Mouse (Mus musculus): ENCODE measurements around the gene Khdrbs2. TPM values are rescaled to one million over a fixed set of nuclear protein-coding genes. Genes with fewer than 3 reads are reported as not detected.
"Not testable (repeated sequence)": the region's sequence is repeated elsewhere in the genome, so short reads cannot be mapped to it uniquely, and the experiment has no call there.

The Khdrbs2 gene
- total RNA-seq, 2 experiments from 2014 or later: not detected

- TF ChIP-seq CTCF (IDR thresholded peaks at IDR 0.05): no peak
- H3K27ac ChIP-seq: no peak overlapping the region
- DNase-seq: no peak
- no peak overlapping the region for H3K4me3 ChIP-seq
- intact Hi-C loops (cut with DNase I): no loop called here
Measured at GRCm38 (mm10) chr1:32352076-32352475, 179.6 kb downstream of the Khdrbs2 start.

DNA sequence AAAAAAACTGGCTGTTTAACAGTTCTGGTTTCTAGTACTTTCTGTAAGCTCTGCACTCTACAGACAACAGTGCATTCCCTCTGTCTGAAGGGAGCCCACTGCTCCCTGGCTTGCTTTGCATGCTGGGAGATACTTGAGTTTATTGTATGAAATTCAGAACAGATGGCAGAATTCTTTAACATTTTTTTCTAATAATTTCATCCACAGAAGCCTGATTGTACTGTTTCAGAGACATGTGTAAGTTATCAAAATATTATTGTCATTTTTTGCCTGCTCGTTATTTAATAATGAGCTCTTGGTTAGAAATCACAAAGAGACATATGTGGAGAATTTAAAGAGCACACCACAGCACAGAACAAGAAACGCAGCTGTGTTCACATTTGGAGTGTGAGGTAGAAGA lies 191.0 kb downstream of the Khdrbs2 start:
- H3K27ac ChIP-seq: no peak overlapping the region
- DNase-seq: no peak
- no peak overlapping the region for H3K4me3 ChIP-seq
- no peak for TF ChIP-seq CTCF (IDR thresholded peaks at IDR 0.05)
- intact Hi-C loops (cut with DNase I): no loop called here

GRCm38 (mm10) chr1:32397553-32397952 lies 225.0 kb downstream of the Khdrbs2 start:
- DNase-seq: no peak

GRCm38 (mm10) chr1:32407651-32408050 lies 235.1 kb downstream of the Khdrbs2 start:
- intact Hi-C loops (cut with DNase I): no loop called here
- no peak overlapping the region for H3K4me3 ChIP-seq
- H3K27ac ChIP-seq: no peak overlapping the region
- no peak for TF ChIP-seq CTCF (IDR thresholded peaks at IDR 0.05)
- no peak for DNase-seq

More at GRCm38 (mm10) chr1:32397553-32397952, 225.0 kb downstream of the Khdrbs2 start:
- no peak for TF ChIP-seq CTCF (IDR thresholded peaks at IDR 0.05)
- intact Hi-C loops (cut with DNase I): no loop called here
- Histone ChIP-seq H3K4me3 (no peak overlapping the region), H3K27ac (no peak overlapping the region)

GRCm38 (mm10) chr1:32428410-32428809 lies 255.9 kb downstream of the Khdrbs2 start:
- Histone ChIP-seq H3K27ac (no peak overlapping the region), H3K4me3 (no peak overlapping the region)
- no peak for TF ChIP-seq CTCF (IDR thresholded peaks at IDR 0.05)
- DNase-seq: no peak
- intact Hi-C loops (cut with DNase I): no loop called here

DNA sequence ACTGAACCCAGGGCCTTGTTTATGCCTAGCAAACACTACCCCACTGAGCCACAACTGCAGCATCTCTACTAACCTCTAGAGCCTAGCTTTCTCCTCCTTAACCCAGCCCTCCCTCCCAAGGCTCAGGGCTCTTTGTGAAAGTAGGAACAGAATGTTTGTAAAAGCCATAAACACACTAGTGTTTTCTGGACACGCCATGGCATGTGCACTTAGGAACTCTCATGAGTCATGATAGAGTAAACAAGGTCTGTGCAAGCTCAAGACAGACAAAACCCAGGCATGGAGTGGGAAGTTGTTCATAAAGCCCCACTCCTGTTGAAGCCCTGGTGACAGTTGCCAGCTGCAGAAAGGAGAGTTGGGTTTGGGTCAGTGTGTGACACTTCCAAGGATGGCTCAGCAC lies 257.0 kb downstream of the Khdrbs2 start:
- Histone ChIP-seq H3K4me3 (no peak overlapping the region), H3K27ac (no peak overlapping the region)
- no peak for TF ChIP-seq CTCF (IDR thresholded peaks at IDR 0.05)
- DNase-seq: no peak
- intact Hi-C loops (cut with DNase I): no loop called here

DNA sequence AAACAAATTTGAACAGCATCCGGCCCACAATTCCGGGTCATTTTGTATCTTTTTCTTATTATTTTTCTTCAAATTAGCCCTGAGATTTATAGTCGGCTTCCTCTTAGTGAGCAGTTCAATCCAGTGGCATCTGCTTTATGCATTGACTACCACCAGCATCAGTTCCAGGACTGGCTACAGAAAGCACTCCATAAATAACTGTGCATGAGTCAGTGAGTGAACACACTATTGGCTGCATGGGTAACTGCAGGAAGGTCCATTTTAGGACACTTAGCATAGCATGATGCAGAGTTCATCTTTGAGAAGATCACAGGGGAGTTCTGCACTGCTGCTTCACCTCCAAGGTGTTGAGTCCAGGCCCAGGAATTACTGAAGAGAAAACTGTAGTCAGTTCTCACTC lies 258.0 kb downstream of the Khdrbs2 start:
- Histone ChIP-seq H3K4me3 (no peak overlapping the region), H3K27ac (no peak overlapping the region)
- TF ChIP-seq CTCF (IDR thresholded peaks at IDR 0.05): no peak
- intact Hi-C loops (cut with DNase I): no loop called here
- DNase-seq: no peak

- DNase-seq: no peak
- intact Hi-C loops (cut with DNase I): no loop called here
- H3K27ac ChIP-seq: no peak overlapping the region
- TF ChIP-seq CTCF (IDR thresholded peaks at IDR 0.05): no peak
- H3K4me3 ChIP-seq: no peak overlapping the region
Measured at GRCm38 (mm10) chr1:32433118-32433517, 260.6 kb downstream of the Khdrbs2 start.

DNA sequence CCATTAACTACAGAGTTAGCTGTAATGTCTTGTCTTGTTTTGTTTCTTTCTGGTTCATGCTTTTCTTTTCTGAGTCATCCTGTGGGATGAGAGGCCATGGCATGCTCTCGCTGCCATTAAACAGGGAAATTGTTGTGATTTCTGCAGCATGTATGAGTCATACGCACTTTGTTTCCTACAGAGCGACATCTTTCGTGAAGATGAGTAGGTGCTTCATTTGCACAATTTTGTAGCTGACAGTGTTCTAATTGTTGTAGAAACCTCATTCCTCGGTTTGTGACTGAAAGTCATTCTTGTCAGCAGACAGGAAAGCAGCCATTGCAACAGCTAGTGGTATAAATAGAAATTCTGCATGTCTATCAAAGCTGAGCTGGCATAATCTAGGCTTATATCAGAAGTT lies 271.4 kb downstream of the Khdrbs2 start:
- no peak for DNase-seq
- TF ChIP-seq CTCF (IDR thresholded peaks at IDR 0.05): no peak
- intact Hi-C loops (cut with DNase I): no loop called here
- H3K4me3 ChIP-seq: no peak overlapping the region
- H3K27ac ChIP-seq: no peak overlapping the region

GRCm38 (mm10) chr1:32463103-32463516 lies 290.6 kb downstream of the Khdrbs2 start:
- no peak for DNase-seq
- no peak overlapping the region for H3K4me3 ChIP-seq
- intact Hi-C loops (cut with DNase I): no loop called here
- TF ChIP-seq CTCF (IDR thresholded peaks at IDR 0.05): no peak
- no peak overlapping the region for H3K27ac ChIP-seq

DNA sequence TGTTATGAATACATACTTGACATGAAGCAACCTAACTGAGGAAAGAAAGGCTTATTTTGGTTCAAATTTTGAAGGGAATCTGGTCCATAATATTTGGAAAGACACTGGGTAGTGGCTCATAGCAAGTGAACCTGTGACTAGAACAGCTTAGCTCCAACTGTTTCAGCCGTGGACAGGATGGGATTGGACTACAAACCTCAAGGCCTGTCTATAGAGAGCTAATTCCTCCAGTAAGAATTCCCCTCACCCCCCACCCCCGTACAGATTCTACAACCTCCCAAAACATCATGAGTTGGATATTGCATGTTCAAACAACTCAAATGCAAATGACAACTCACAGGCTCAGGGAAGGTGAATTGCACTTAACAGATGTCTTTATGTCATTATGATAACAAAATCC lies 298.5 kb downstream of the Khdrbs2 start:
- intact Hi-C loops (cut with DNase I): no loop called here
- Histone ChIP-seq H3K4me3 (no peak overlapping the region), H3K27ac (no peak overlapping the region)
- TF ChIP-seq CTCF (IDR thresholded peaks at IDR 0.05): no peak
- no peak for DNase-seq

- no peak for DNase-seq
- no peak for TF ChIP-seq CTCF (IDR thresholded peaks at IDR 0.05)
- no peak overlapping the region for H3K27ac ChIP-seq
- intact Hi-C loops (cut with DNase I): no loop called here
- H3K4me3 ChIP-seq: no peak overlapping the region
Measured at GRCm38 (mm10) chr1:32471502-32472214, 299.1 kb downstream of the Khdrbs2 start.

DNA sequence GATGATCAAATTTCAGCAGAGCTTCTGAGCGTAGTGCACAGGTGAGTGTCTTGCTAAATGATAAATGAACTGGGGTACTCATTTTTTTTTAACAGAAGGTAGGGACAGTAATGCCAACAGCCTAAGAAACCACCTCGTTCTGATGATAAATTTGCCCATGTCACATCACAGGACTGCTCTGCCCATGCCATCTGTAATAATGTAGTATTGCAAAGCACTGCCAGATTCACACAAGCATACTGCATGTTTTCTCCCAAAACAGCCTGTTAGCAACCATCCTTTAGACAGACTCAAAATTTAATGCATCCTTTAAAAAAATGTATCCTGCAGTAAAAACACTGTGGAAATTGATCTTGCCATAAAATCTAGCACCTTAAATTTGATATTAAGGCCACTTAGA lies 315.4 kb downstream of the Khdrbs2 start:
- H3K4me3 ChIP-seq: no peak overlapping the region
- no peak overlapping the region for H3K27ac ChIP-seq
- no peak for TF ChIP-seq CTCF (IDR thresholded peaks at IDR 0.05)
- DNase-seq: no peak
- intact Hi-C loops (cut with DNase I): no loop called here

DNA sequence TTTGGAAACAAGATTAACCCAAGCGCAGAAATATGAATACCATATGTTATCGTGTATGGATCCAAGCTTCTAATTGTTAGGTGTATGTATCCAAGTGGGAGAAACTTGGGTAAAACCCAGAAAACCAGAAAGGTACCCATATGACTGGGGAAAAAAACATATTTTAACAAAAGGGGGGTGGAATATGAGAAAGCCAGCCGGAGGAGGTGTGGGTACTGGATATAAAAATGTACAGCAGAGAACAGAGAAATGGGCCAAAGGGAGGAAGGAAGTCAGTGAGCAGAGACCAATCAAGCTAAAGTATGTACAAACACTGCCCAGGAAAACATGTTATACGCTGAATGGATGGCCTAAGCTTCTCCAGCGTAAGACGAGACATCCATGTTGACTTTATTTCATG lies 330.9 kb downstream of the Khdrbs2 start:
- no peak overlapping the region for H3K4me3 ChIP-seq
- DNase-seq: no peak
- intact Hi-C loops (cut with DNase I): no loop called here
- H3K27ac ChIP-seq: no peak overlapping the region
- no peak for TF ChIP-seq CTCF (IDR thresholded peaks at IDR 0.05)

- DNase-seq; H3K4me3 ChIP-seq; intact Hi-C loops (cut with DNase I); H3K27ac ChIP-seq: not testable (repeated sequence)
Measured at GRCm38 (mm10) chr1:32547194-32547593, 374.7 kb downstream of the Khdrbs2 start, which contains the start of gene Gm5415. Gm5415 (minus strand) TSS chr1:32547294.

Data from gastrocnemius, adult 2 months (tissue).